Mouse (Mus musculus) lung, adult 2 months (tissue): ENCODE results near the gene Myo1g. TPM values are rescaled to one million over a fixed set of nuclear protein-coding genes. Genes with fewer than 3 reads are reported as not detected.

Source experiments
- DNase-seq: peaks from one replicate; pipeline ENCODE4 v3.0.0; 2022
- H3K4me1 ChIP-seq: fragments of 200-500 bp; 2 replicates; pipeline ENCODE4 v1.6.1; 2011; ENCODE audit warnings: low read length; ENCODE audit not compliant: control insufficient read depth, insufficient read depth
- H3K4me3 ChIP-seq: fragments of 200-500 bp; replicated peaks from 2 replicates; pipeline ENCODE3; 2011; ENCODE audit warnings: low read depth, mild to moderate bottlenecking, control low read depth, low read length; ENCODE audit errors: extremely low read depth
- CTCF ChIP-seq: fragments of 200-500 bp; IDR thresholded peaks from 2 replicates; pipeline ENCODE4 v1.5.1; 2011; ENCODE audit warnings: mild to moderate bottlenecking, low read length, control low read depth; ENCODE audit not compliant: insufficient read depth
- POLR2A ChIP-seq: fragments of 200-500 bp; IDR thresholded peaks from 2 replicates; pipeline ENCODE4 v1.6.1; 2011; ENCODE audit warnings: low read depth, mild to moderate bottlenecking, control low read depth, low read length, borderline replicate concordance; ENCODE audit errors: extremely low read depth
- WGBS: fragments of 180-500 bp; shearing (Covaris S2); methylation state at CpG from one replicate; pipeline ENCODE4 v1.1.7; 2018; 5-methylcytosine and 5-hydroxymethylcytosine counted together
- polyA plus RNA-seq: library from polyadenylated mRNA; depleted of rRNA; stranded (reverse); fragments of >200 nt; gene quantifications from 2 replicates; pipeline ENCODE4 v1.2.3, GENCODE M21; 2012; rRNA removed

Myo1g gene
- polyA plus RNA-seq, 1 experiment = 52.3 TPM

GRCm38 (mm10) chr11:6468541-6468940, 52.2 kb downstream of the Myo1g start:
- 39% methylated on average over 2 of the region's 2 CpGs for WGBS
- no peak for DNase-seq
- Histone ChIP-seq H3K4me1 (peaks cover 29% of the 10 kb centered on the region), H3K4me3 (no peak overlapping the region)
- TF ChIP-seq CTCF (no peak), POLR2A (no peak)

- peak; percentile 47 for DNase-seq
- Histone ChIP-seq H3K4me1 (peaks cover 8% of the 10 kb centered on the region), H3K4me3 (no peak overlapping the region)
- WGBS = 17% methylated on average over 4 of the region's 4 CpGs
- TF ChIP-seq POLR2A (no peak), CTCF (peak; percentile 58)
Measured at GRCm38 (mm10) chr11:6465122-6465521, 55.6 kb downstream of the Myo1g start.

GRCm38 (mm10) chr11:6463159-6463837, 57.5 kb downstream of the Myo1g start:
- H3K4me1 ChIP-seq = peaks cover 5% of the 10 kb centered on the region
- no peak overlapping the region for H3K4me3 ChIP-seq
- 87% methylated on average over 6 of the region's 6 CpGs for WGBS
- TF ChIP-seq CTCF (no peak), POLR2A (no peak)
- no peak for DNase-seq

Other genes with a start within 250 kb of the Myo1g start
- 87.0 and 111 TPM in 2 replicates for gene Tmed4, start 246.1 kb downstream of the Myo1g start, polyA plus RNA-seq
- gene Ogdh, start 229.3 kb downstream of the Myo1g start, polyA plus RNA-seq = 129 and 181 TPM in 2 replicates
- 50.3 and 58.5 TPM in 2 replicates for gene Zmiz2, start 131.9 kb downstream of the Myo1g start, polyA plus RNA-seq
- 407 and 532 TPM in 2 replicates for gene Ppia, start 105.5 kb downstream of the Myo1g start, polyA plus RNA-seq
- 39.1 and 51.4 TPM in 2 replicates for gene H2afv, start 76.5 kb downstream of the Myo1g start, polyA plus RNA-seq
- gene Purb, start 45.0 kb downstream of the Myo1g start, polyA plus RNA-seq = 10.7 and 11.0 TPM in 2 replicates
- 77.3 and 100 TPM in 2 replicates for gene Ccm2, start 25.9 kb upstream of the Myo1g start, polyA plus RNA-seq
- gene Nacad, start 85.1 kb upstream of the Myo1g start, polyA plus RNA-seq = 2.8 and 4.4 TPM in 2 replicates
- 51.6 and 53.3 TPM in 2 replicates for gene Tbrg4, start 105.1 kb upstream of the Myo1g start, polyA plus RNA-seq
- gene Wap, start 117.7 kb upstream of the Myo1g start, polyA plus RNA-seq = not detected in 2 replicates
- 8.3 and 8.7 TPM in 2 replicates for gene Ramp3, start 137.6 kb upstream of the Myo1g start, polyA plus RNA-seq